14 mouse cellular contexts compared by ENCODE assay signal in genomic region chr8:12668832-12669231, GRCm38 (mm10). TPM values are rescaled to one million over a fixed set of nuclear protein-coding genes. Genes with fewer than 3 reads are reported as not detected.
A peak's percentile ranks its signal among the peaks of the same experiment; 100 is the strongest.
DNase-seq lines count a peak whose midpoint lies in the region; ATAC-seq and TF ChIP-seq lines count a peak whose summit lies in the region.
"Had no signal": no experiment of that assay in that cellular context is flagged by ENCODE, and none has a peak within 500 bp of the region (broad histone marks: within the 10 kb centered on the region; RNA-seq: fewer than 3 reads in every experiment).

No protein-coding gene starts in this region.

- 86% methylated on average over 6 of the region's 6 CpGs for WGBS in kidney, adult 2 months
- 87% methylated on average over 6 of the region's 6 CpGs for WGBS in kidney, embryonic 15.5 days
- 90% methylated on average over 6 of the region's 6 CpGs for WGBS in intestine, postnatal 0 days

- H3K4me2 ChIP-seq in kidney, embryonic 15.5 days = no peak overlapping the region
- no peak overlapping the region for H3K4me2 ChIP-seq in intestine, postnatal 0 days (replicated peaks; ENCODE audit: low read depth)
- H3K4me2 ChIP-seq: embryonic facial prominence, embryonic 13.5 days; heart, embryonic 15.5 days; midbrain, embryonic 12.5 days had no signal

- TF ChIP-seq CTCF in kidney, adult 2 months (conservative IDR thresholded peaks at IDR 0.05; ENCODE audit: insufficient read depth, insufficient read length, low read depth, low read length) = no peak
- TF ChIP-seq CTCF in intestine, postnatal 0 days (IDR thresholded peaks at IDR 0.05; ENCODE audit: low read depth) = no peak

- no peak overlapping the region for H3K27ac ChIP-seq in kidney, adult 2 months (ENCODE audit: insufficient read depth, low read depth, low read length)
- no peak overlapping the region for H3K27ac ChIP-seq in kidney, embryonic 15.5 days
- H3K27ac ChIP-seq in intestine, postnatal 0 days (ENCODE audit: low read depth, low read length) = no peak overlapping the region
- H3K27ac ChIP-seq: embryonic facial prominence, embryonic 13.5 days; heart, embryonic 15.5 days; kidney, postnatal 0 days; liver, embryonic 14.5 days; midbrain, embryonic 12.5 days had no signal

- no peak for TF ChIP-seq POLR2A in kidney, adult 2 months (IDR thresholded peaks at IDR 0.05; ENCODE audit: low read depth, low read length)

- H3K4me3 ChIP-seq in kidney, adult 2 months (ENCODE audit: insufficient read depth, low read depth, low read length) = no peak overlapping the region
- H3K4me3 ChIP-seq in kidney, embryonic 15.5 days (replicated peaks) = no peak overlapping the region
- no peak overlapping the region for H3K4me3 ChIP-seq in intestine, postnatal 0 days (ENCODE audit: low read depth, low read length)
- H3K4me3 ChIP-seq: embryonic facial prominence, embryonic 13.5 days; heart, embryonic 15.5 days; midbrain, embryonic 12.5 days had no signal

- peaks cover 7% of the 10 kb centered on the region; the same call in 1 of the 2 replicates for H3K4me1 ChIP-seq in kidney, adult 2 months (ENCODE audit: control insufficient read depth, insufficient read depth, low read length)
- peaks cover 25% of the 10 kb centered on the region for H3K4me1 ChIP-seq in kidney, embryonic 15.5 days
- peaks cover 2% of the 10 kb centered on the region; the same call in 1 of the 2 replicates for H3K4me1 ChIP-seq in intestine, postnatal 0 days (replicated peaks; ENCODE audit: control insufficient read depth, insufficient read depth, low read length)

- H3K36me3 ChIP-seq in kidney, adult 2 months (ENCODE audit: control insufficient read depth, insufficient read depth, low read length) = no peaks in the 10 kb centered on the region
- H3K36me3 ChIP-seq in kidney, embryonic 15.5 days = peaks cover 6% of the 10 kb centered on the region
- no peaks in the 10 kb centered on the region for H3K36me3 ChIP-seq in intestine, postnatal 0 days (ENCODE audit: control insufficient read depth, insufficient read depth)
- H3K36me3 ChIP-seq: embryonic facial prominence, embryonic 13.5 days; heart, embryonic 15.5 days; midbrain, embryonic 12.5 days had no signal

- no peak for ATAC-seq in kidney, embryonic 15.5 days (replicated peaks; ENCODE audit: low FRiP score)
- ATAC-seq in intestine, postnatal 0 days = no peak
- ATAC-seq in megakaryocyte-erythroid progenitor cell, adult 5-6 weeks (replicated peaks; ENCODE audit: low FRiP score, low TSS enrichment, poor library complexity, severe bottlenecking) = no peak

- no peak overlapping the region for H3K9ac ChIP-seq in kidney, embryonic 15.5 days
- no peak overlapping the region for H3K9ac ChIP-seq in intestine, postnatal 0 days (ENCODE audit: low read depth, low read length)
- H3K9ac ChIP-seq: embryonic facial prominence, embryonic 13.5 days; heart, embryonic 15.5 days; liver, embryonic 14.5 days; midbrain, embryonic 12.5 days had no signal

- DNase-seq in kidney, adult 2 months = peak; percentile 30
- DNase-seq in kidney, postnatal 36 days = peak; percentile 35 to 39
- peak; percentile 37 to 53 for DNase-seq in layer of hippocampus, postnatal 10 days (ENCODE audit: low spot score in 2 of 2)
- peak; percentile 67 to 71 for DNase-seq in right cerebral cortex, adult 2 months (ENCODE audit: low spot score in 2 of 2)
- no peak for DNase-seq in cerebellum, adult 11-12 months
- DNase-seq: spleen, adult 18-20 months had no signal

- no peaks in the 10 kb centered on the region for H3K9me3 ChIP-seq in kidney, embryonic 15.5 days (replicated peaks)
- no peaks in the 10 kb centered on the region for H3K9me3 ChIP-seq in intestine, postnatal 0 days (ENCODE audit: control insufficient read depth)
- H3K9me3 ChIP-seq: embryonic facial prominence, embryonic 13.5 days; heart, embryonic 15.5 days; midbrain, embryonic 12.5 days had no signal

- H3K27me3 ChIP-seq in kidney, adult 2 months (replicated peaks; ENCODE audit: control insufficient read depth, insufficient read depth, low read length) = no peaks in the 10 kb centered on the region
- H3K27me3 ChIP-seq in kidney, embryonic 15.5 days = peaks cover 8% of the 10 kb centered on the region
- H3K27me3 ChIP-seq in intestine, postnatal 0 days (replicated peaks; ENCODE audit: control insufficient read depth, insufficient read depth, low read length) = no peaks in the 10 kb centered on the region
- H3K27me3 ChIP-seq: embryonic facial prominence, embryonic 13.5 days had no signal

RNA-seq across cellular contexts. Expression of gene Tubgcp3, which starts 3.2 kb away (rescaled TPM):
- polyA plus RNA-seq in kidney, adult 2 months (2012; rRNA removed) = 28.4 and 36.4 TPM in 2 replicates
- 44.6 and 48.0 TPM in 2 replicates for polyA plus RNA-seq in kidney, embryonic 15.5 days (2015; fragmentation: Nextera tagmentation; extraction: Ambion mirVana)
- total RNA-seq in layer of hippocampus, postnatal 10 days (2021) = 10 to 100 TPM; 33.0 to 33.5 TPM
- polyA plus RNA-seq in intestine, postnatal 0 days (2015; fragmentation: Nextera tagmentation; extraction: Ambion mirVana) = 14.8 and 15.2 TPM in 2 replicates
- total RNA-seq in megakaryocyte-erythroid progenitor cell, adult 5-6 weeks (2014; fragmentation: Nextera tagmentation) = 74.5 and 98.6 TPM in 2 replicates
- 42.4 and 59.8 TPM in 2 replicates for total RNA-seq in megakaryocyte-erythroid progenitor cell, adult 5-6 weeks (2017)
